Mouse (Mus musculus): Measurements from ENCODE around the gene Itih4. TPM values are rescaled to one million over a fixed set of nuclear protein-coding genes. Genes with fewer than 3 reads are reported as not detected.
A peak's percentile ranks its signal among the peaks of the same experiment; 100 is the strongest.

Itih4 gene
- total RNA-seq, 1 experiment from 2014 or later: not detected

GRCm38 (mm10) chr14:30875130-30875865, 11.0 kb upstream of the Itih4 start:
- peak in 1 of 2 experiments; percentile 39; a peak in 1 of 4 replicates for ATAC-seq (replicated peaks in 1 of 2; ENCODE audit: insufficient read depth in 1 of 2, low FRiP score in 2 of 2, low TSS enrichment in 1 of 2, low read depth in 1 of 2, poor library complexity in 2 of 2, severe bottlenecking in 2 of 2)

GRCm38 (mm10) chr14:30875955-30876354, 10.3 kb upstream of the Itih4 start:
- ATAC-seq (replicated peaks in 1 of 2; ENCODE audit: insufficient read depth in 1 of 2, low FRiP score in 2 of 2, low TSS enrichment in 1 of 2, low read depth in 1 of 2, poor library complexity in 2 of 2, severe bottlenecking in 2 of 2): no peak

GRCm38 (mm10) chr14:30876451-30876850, 9.8 kb upstream of the Itih4 start:
- ATAC-seq (replicated peaks in 1 of 2; ENCODE audit: insufficient read depth in 1 of 2, low FRiP score in 2 of 2, low TSS enrichment in 1 of 2, low read depth in 1 of 2, poor library complexity in 2 of 2, severe bottlenecking in 2 of 2): no peak

GRCm38 (mm10) chr14:30877827-30878226, 8.4 kb upstream of the Itih4 start:
- ATAC-seq (replicated peaks in 1 of 2; ENCODE audit: insufficient read depth in 1 of 2, low FRiP score in 2 of 2, low TSS enrichment in 1 of 2, low read depth in 1 of 2, poor library complexity in 2 of 2, severe bottlenecking in 2 of 2): no peak

- ATAC-seq (replicated peaks in 1 of 2; ENCODE audit: insufficient read depth in 1 of 2, low FRiP score in 2 of 2, low TSS enrichment in 1 of 2, low read depth in 1 of 2, poor library complexity in 2 of 2, severe bottlenecking in 2 of 2): no peak
These were observed 7.2 kb upstream of the Itih4 start, which contains the start of gene Mustn1 for GRCm38 (mm10) chr14:30878958-30879571. Gene Mustn1 (plus strand): TSS chr14:30879200.

- no peak for ATAC-seq (replicated peaks in 1 of 2; ENCODE audit: insufficient read depth in 1 of 2, low FRiP score in 2 of 2, low TSS enrichment in 1 of 2, low read depth in 1 of 2, poor library complexity in 2 of 2, severe bottlenecking in 2 of 2)
These were observed 6.5 kb upstream of the Itih4 start for GRCm38 (mm10) chr14:30879794-30880193.

GRCm38 (mm10) chr14:30880251-30880650, 6.0 kb upstream of the Itih4 start:
- no peak for ATAC-seq (replicated peaks in 1 of 2; ENCODE audit: insufficient read depth in 1 of 2, low FRiP score in 2 of 2, low TSS enrichment in 1 of 2, low read depth in 1 of 2, poor library complexity in 2 of 2, severe bottlenecking in 2 of 2)

- peak; percentile 71 to 75 for ATAC-seq (replicated peaks in 1 of 2; ENCODE audit: insufficient read depth in 1 of 2, low FRiP score in 2 of 2, low TSS enrichment in 1 of 2, low read depth in 1 of 2, poor library complexity in 2 of 2, severe bottlenecking in 2 of 2)
These were observed 5.2 kb upstream of the Itih4 start for GRCm38 (mm10) chr14:30880811-30881717.

- 0 out of 4 replicates have a peak, but pooled peaks of 1 of the 2 experiments have one; percentile 15 for ATAC-seq (replicated peaks in 1 of 2; ENCODE audit: insufficient read depth in 1 of 2, low FRiP score in 2 of 2, low TSS enrichment in 1 of 2, low read depth in 1 of 2, poor library complexity in 2 of 2, severe bottlenecking in 2 of 2)
These were observed 4.6 kb upstream of the Itih4 start for GRCm38 (mm10) chr14:30881718-30882108.

- ATAC-seq (replicated peaks in 1 of 2; ENCODE audit: insufficient read depth in 1 of 2, low FRiP score in 2 of 2, low TSS enrichment in 1 of 2, low read depth in 1 of 2, poor library complexity in 2 of 2, severe bottlenecking in 2 of 2): no peak
These were observed 978 bp upstream of the Itih4 start for GRCm38 (mm10) chr14:30885298-30885697.

- 0 out of 4 replicates have a peak, but pooled peaks have one; percentile 11 to 42 for ATAC-seq (replicated peaks in 1 of 2; ENCODE audit: insufficient read depth in 1 of 2, low FRiP score in 2 of 2, low TSS enrichment in 1 of 2, low read depth in 1 of 2, poor library complexity in 2 of 2, severe bottlenecking in 2 of 2)
These were observed 2.0 kb downstream of the Itih4 start for GRCm38 (mm10) chr14:30888271-30888732.

GRCm38 (mm10) chr14:30899972-30900371, 13.7 kb downstream of the Itih4 start:
- ATAC-seq (replicated peaks in 1 of 2; ENCODE audit: insufficient read depth in 1 of 2, low FRiP score in 2 of 2, low TSS enrichment in 1 of 2, low read depth in 1 of 2, poor library complexity in 2 of 2, severe bottlenecking in 2 of 2): no peak

- ATAC-seq (replicated peaks in 1 of 2; ENCODE audit: insufficient read depth in 1 of 2, low FRiP score in 2 of 2, low TSS enrichment in 1 of 2, low read depth in 1 of 2, poor library complexity in 2 of 2, severe bottlenecking in 2 of 2): no peak
These were observed 16.4 kb downstream of the Itih4 start for GRCm38 (mm10) chr14:30902628-30903027.

GRCm38 (mm10) chr14:30903036-30903435, 16.8 kb downstream of the Itih4 start:
- ATAC-seq (replicated peaks in 1 of 2; ENCODE audit: insufficient read depth in 1 of 2, low FRiP score in 2 of 2, low TSS enrichment in 1 of 2, low read depth in 1 of 2, poor library complexity in 2 of 2, severe bottlenecking in 2 of 2): no peak

- ATAC-seq (replicated peaks in 1 of 2; ENCODE audit: insufficient read depth in 1 of 2, low FRiP score in 2 of 2, low TSS enrichment in 1 of 2, low read depth in 1 of 2, poor library complexity in 2 of 2, severe bottlenecking in 2 of 2): no peak
These were observed 18.0 kb downstream of the Itih4 start for GRCm38 (mm10) chr14:30904307-30904706.

- no peak for ATAC-seq (replicated peaks in 1 of 2; ENCODE audit: insufficient read depth in 1 of 2, low FRiP score in 2 of 2, low TSS enrichment in 1 of 2, low read depth in 1 of 2, poor library complexity in 2 of 2, severe bottlenecking in 2 of 2)
These were observed 19.7 kb downstream of the Itih4 start for GRCm38 (mm10) chr14:30906001-30906400.

- ATAC-seq (replicated peaks in 1 of 2; ENCODE audit: insufficient read depth in 1 of 2, low FRiP score in 2 of 2, low TSS enrichment in 1 of 2, low read depth in 1 of 2, poor library complexity in 2 of 2, severe bottlenecking in 2 of 2): peak; percentile 76 to 83; a peak in 3 of 4 replicates
These were observed 21.6 kb downstream of the Itih4 start for GRCm38 (mm10) chr14:30907814-30908265.
